ENCODE assay signal across 10 mouse cellular contexts in genomic region chr2:73509248-73510024, GRCm38 (mm10). TPM values are rescaled to one million over a fixed set of nuclear protein-coding genes. Genes with fewer than 3 reads are reported as not detected.
DNase-seq lines count a peak whose midpoint lies in the region; ATAC-seq and TF ChIP-seq lines count a peak whose summit lies in the region.
"Had no signal": no experiment of that assay in that cellular context is flagged by ENCODE, and none has a peak within 500 bp of the region (broad histone marks: within the 10 kb centered on the region; RNA-seq: fewer than 3 reads in every experiment).

No protein-coding gene starts in this region.

- H3K36me3 ChIP-seq in kidney, postnatal 0 days (ENCODE audit: insufficient read depth, low read length) = no peaks in the 10 kb centered on the region

- intact Hi-C loops in gastrocnemius, postnatal 14 days (cut with DNase I; ENCODE audit: low total_unique reads) = no loop called here

- H3K9ac ChIP-seq in kidney, postnatal 0 days (ENCODE audit: low read depth, low read length) = no peak overlapping the region

- H3K4me3 ChIP-seq in kidney, postnatal 0 days (replicated peaks; ENCODE audit: low read depth, low read length) = no peak overlapping the region
- H3K4me3 ChIP-seq: myocyte had no signal

- DNase-seq in adrenal gland, postnatal 14 days = peak; percentile 44
- no peak for DNase-seq in adrenal gland, postnatal 10 days
- DNase-seq in gastrocnemius, postnatal 14 days = peak; percentile 64
- DNase-seq in kidney, postnatal 0 days (ENCODE audit: low spot score) = no peak
- peak; percentile 71 for DNase-seq in lung, postnatal 36 days
- no peak for DNase-seq in layer of hippocampus, postnatal 25 days (ENCODE audit: extremely low spot score in 1 of 2, low spot score in 1 of 2)
- DNase-seq in layer of hippocampus, postnatal 36 days = no peak
- no peak for DNase-seq in right cerebral cortex, postnatal 10 days (ENCODE audit: low spot score in 2 of 2)
- DNase-seq: cerebellum, postnatal 36 days had no signal

- H3K27me3 ChIP-seq in kidney, postnatal 0 days (ENCODE audit: insufficient read depth, low read length) = no peaks in the 10 kb centered on the region

- no peaks in the 10 kb centered on the region for H3K9me3 ChIP-seq in kidney, postnatal 0 days (replicated peaks; ENCODE audit: low read length)

- ATAC-seq in kidney, postnatal 0 days (replicated peaks; ENCODE audit: low FRiP score, low read depth) = 0 out of 2 replicates have a peak, but pooled peaks have one; percentile 24

- no peak overlapping the region for H3K4me2 ChIP-seq in kidney, postnatal 0 days (ENCODE audit: low read length)

- 54% methylated on average over 15 of the region's 15 CpGs for WGBS in kidney, postnatal 0 days

- peak overlapping the region; percentile 54; the same call in 1 of the 2 replicates for H3K27ac ChIP-seq in kidney, postnatal 0 days

- TF ChIP-seq CTCF in kidney, postnatal 0 days (IDR thresholded peaks at IDR 0.05; ENCODE audit: low read depth) = no peak

- H3K4me1 ChIP-seq in kidney, postnatal 0 days (replicated peaks; ENCODE audit: insufficient read depth, low read length) = peaks cover 6% of the 10 kb centered on the region; the same call in 1 of the 2 replicates

RNA-seq across cellular contexts. Expression of gene Wipf1, which starts 20.1 kb away (rescaled TPM):
- 21.6 and 29.3 TPM in 2 replicates for total RNA-seq in adrenal gland, postnatal 14 days (2021)
- total RNA-seq in adrenal gland, postnatal 10 days (2021) = 10 to 100 TPM; 21.1 to 21.3 TPM
- 10 to 100 TPM; 17.4 to 19.8 TPM for total RNA-seq in gastrocnemius, postnatal 14 days (2021)
- polyA plus RNA-seq in kidney, postnatal 0 days (2015; fragmentation: Nextera tagmentation; extraction: Ambion mirVana) = 7.6 and 8.0 TPM in 2 replicates
- 10 to 100 TPM in 1 of 2 experiments, 1 to 10 TPM in 1; 9.8 to 10.4 TPM for total RNA-seq in layer of hippocampus, postnatal 25 days (2021)
- 1 to 10 TPM; 7.9 to 9.0 TPM for total RNA-seq in layer of hippocampus, postnatal 36 days (2021)

Comparison
In these comparisons a context has a peak if more than half of its experiments do, and no peak if none do; other contexts are left out.
1. DNase-seq: peak in adrenal gland, postnatal 14 days (single experiment), gastrocnemius, postnatal 14 days (single experiment) and lung, postnatal 36 days (single experiment); none in adrenal gland, postnatal 10 days (single experiment), kidney, postnatal 0 days (single experiment), layer of hippocampus, postnatal 25 days (0 of 2), layer of hippocampus, postnatal 36 days (0 of 2) and right cerebral cortex, postnatal 10 days (0 of 2).